Mouse (Mus musculus): ENCODE data around the gene Rgs1.

The Rgs1 gene

DNA sequence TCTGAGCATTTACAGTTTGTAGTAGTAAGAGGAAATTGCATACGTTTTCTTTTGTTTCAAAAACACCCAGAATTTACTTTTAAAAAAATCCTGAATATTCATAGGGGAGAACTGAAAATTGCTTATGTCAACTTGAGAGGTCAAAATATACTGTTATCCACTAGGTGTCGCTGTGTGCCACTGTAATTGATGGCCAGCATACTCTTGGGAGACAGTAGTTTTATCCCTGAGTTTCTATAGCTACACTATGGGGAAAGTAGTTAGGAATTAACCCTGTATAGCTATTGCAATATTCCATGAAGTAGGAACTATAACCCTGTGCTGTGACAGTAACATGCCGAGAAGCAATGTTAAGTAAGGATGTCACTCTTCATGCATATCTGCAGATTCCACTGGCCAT lies 51.4 kb downstream of the Rgs1 start:
- DNase-seq (ENCODE audit: low spot score in 2 of 2) = peak in 1 of 2 experiments; percentile 41
